In the genomic region with DNA sequence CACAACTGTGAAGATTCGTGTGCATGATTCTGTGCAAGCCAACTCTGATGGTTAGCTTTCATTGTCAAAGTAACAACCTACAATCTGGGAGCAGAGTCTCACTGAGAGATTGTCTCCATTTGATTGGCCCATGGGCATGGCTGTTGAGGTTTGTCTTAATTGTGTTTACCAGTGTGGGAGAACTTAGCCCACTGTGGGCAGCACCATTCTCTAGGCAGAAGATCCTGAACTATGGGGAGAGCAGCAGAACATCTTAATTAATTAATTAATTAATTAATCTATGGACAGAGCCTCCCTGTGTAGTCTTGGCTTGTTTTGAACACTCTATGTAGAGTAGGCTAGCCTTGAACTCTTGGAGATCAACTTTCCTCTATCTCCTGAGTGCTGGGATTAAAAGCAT, we compare ENCODE assay signal across 30 mouse cellular contexts.
A peak's percentile ranks its signal among the peaks of the same experiment; 100 is the strongest.
DNase-seq lines count a peak whose midpoint lies in the region; ATAC-seq and TF ChIP-seq lines count a peak whose summit lies in the region.
"Had no signal": no experiment of that assay in that cellular context is flagged by ENCODE, and none has a peak within 500 bp of the region (broad histone marks: within the 10 kb centered on the region; RNA-seq: fewer than 3 reads in every experiment).

No protein-coding gene starts in this region.

- H3K27ac ChIP-seq in heart, adult 2 months, result no peak overlapping the region
- 0 out of 2 replicates have a peak overlapping the region, but pooled peaks have one; percentile 2 for H3K27ac ChIP-seq in kidney, postnatal 0 days
- peak overlapping the region; percentile 48; the same call in 1 of the 2 replicates for H3K27ac ChIP-seq in stomach, embryonic 14.5 days (ENCODE audit: low read length)
- H3K27ac ChIP-seq in stomach, postnatal 0 days (replicated peaks), result no peak overlapping the region
- H3K27ac ChIP-seq: embryonic facial prominence, embryonic 15.5 days; forebrain, embryonic 13.5 days; hindbrain, embryonic 12.5 days; hindbrain, postnatal 0 days; layer of hippocampus, adult 2 months; left cerebral cortex, adult 2 months; neural tube, embryonic 12.5 days had no signal

- H3K9me3 ChIP-seq in kidney, postnatal 0 days (replicated peaks; ENCODE audit: low read length), result no peaks in the 10 kb centered on the region
- no peaks in the 10 kb centered on the region for H3K9me3 ChIP-seq in stomach, embryonic 14.5 days (ENCODE audit: control insufficient read depth, low read depth, low read length)
- H3K9me3 ChIP-seq in stomach, postnatal 0 days (ENCODE audit: control insufficient read depth, low read length), result no peaks in the 10 kb centered on the region
- H3K9me3 ChIP-seq: embryonic facial prominence, embryonic 15.5 days; forebrain, embryonic 13.5 days; neural tube, embryonic 12.5 days had no signal

- intact Hi-C loops in heart, adult 2 months (cut with DNase I), result no loop called here
- intact Hi-C loops in left cerebral cortex, postnatal 14 days (cut with DNase I), result no loop called here

- peak; percentile 72 for DNase-seq in heart, adult 11 months
- no peak for DNase-seq in heart, adult 2 months
- DNase-seq in kidney, postnatal 0 days (ENCODE audit: low spot score), result no peak
- no peak for DNase-seq in kidney, postnatal 4 days
- DNase-seq in stomach, postnatal 0 days (ENCODE audit: low spot score), result no peak
- no peak for DNase-seq in left cerebral cortex, postnatal 14 days (ENCODE audit: low spot score in 2 of 2)
- DNase-seq: adrenal gland, postnatal 10 days; cerebellum, adult 11 months; cerebellum, adult 9-10 months; cerebellum, postnatal 36 days; gastrocnemius, postnatal 14 days; heart, postnatal 36 days; kidney, postnatal 10 days; right cerebral cortex, adult 18-20 months; spleen, adult 18-20 months; thymus, adult 2 months; thymus, postnatal 36 days had no signal

- H3K79me2 ChIP-seq in heart, adult 2 months (replicated peaks; ENCODE audit: control insufficient read depth, insufficient read depth, low read length), result no peaks in the 10 kb centered on the region

- H3K9ac ChIP-seq in heart, adult 2 months (ENCODE audit: low read depth, low read length), result no peak overlapping the region
- H3K9ac ChIP-seq in kidney, postnatal 0 days (ENCODE audit: low read depth, low read length), result no peak overlapping the region
- H3K9ac ChIP-seq in stomach, embryonic 14.5 days (replicated peaks; ENCODE audit: low read depth, low read length), result no peak overlapping the region
- no peak overlapping the region for H3K9ac ChIP-seq in stomach, postnatal 0 days (ENCODE audit: low read length)
- H3K9ac ChIP-seq: embryonic facial prominence, embryonic 15.5 days; forebrain, embryonic 13.5 days; hindbrain, embryonic 12.5 days; neural tube, embryonic 12.5 days had no signal

- H3K4me2 ChIP-seq in kidney, postnatal 0 days (ENCODE audit: low read length), result no peak overlapping the region
- H3K4me2 ChIP-seq in stomach, embryonic 14.5 days (replicated peaks; ENCODE audit: low read depth, low read length), result no peak overlapping the region
- H3K4me2 ChIP-seq in stomach, postnatal 0 days (replicated peaks; ENCODE audit: low read depth), result no peak overlapping the region
- H3K4me2 ChIP-seq: embryonic facial prominence, embryonic 15.5 days; forebrain, embryonic 13.5 days; heart, embryonic 11.5 days; hindbrain, embryonic 12.5 days; neural tube, embryonic 12.5 days had no signal

- H3K4me1 ChIP-seq in heart, adult 2 months (ENCODE audit: control insufficient read depth, insufficient read depth, low read length), result no peaks in the 10 kb centered on the region
- H3K4me1 ChIP-seq in kidney, postnatal 0 days (replicated peaks; ENCODE audit: insufficient read depth, low read length), result no peaks in the 10 kb centered on the region
- peaks cover 7% of the 10 kb centered on the region for H3K4me1 ChIP-seq in stomach, embryonic 14.5 days (ENCODE audit: control insufficient read depth, insufficient read depth, low read length)
- no peaks in the 10 kb centered on the region for H3K4me1 ChIP-seq in stomach, postnatal 0 days (replicated peaks; ENCODE audit: control insufficient read depth, insufficient read depth)
- H3K4me1 ChIP-seq: forebrain, embryonic 13.5 days had no signal

- no peak for TF ChIP-seq EP300 in heart, adult 2 months (IDR thresholded peaks at IDR 0.05; ENCODE audit: insufficient read depth, low read depth, low read length)
- TF ChIP-seq EP300 in stomach, postnatal 0 days (optimal IDR thresholded peaks at IDR 0.05), result no peak

- no peaks in the 10 kb centered on the region for H3K27me3 ChIP-seq in heart, adult 2 months (ENCODE audit: control insufficient read depth, insufficient read depth, low read length)
- no peaks in the 10 kb centered on the region for H3K27me3 ChIP-seq in kidney, postnatal 0 days (ENCODE audit: insufficient read depth, low read length)
- H3K27me3 ChIP-seq in stomach, embryonic 14.5 days (ENCODE audit: control insufficient read depth, insufficient read depth, low read length), result no peaks in the 10 kb centered on the region
- H3K27me3 ChIP-seq in stomach, postnatal 0 days (ENCODE audit: control insufficient read depth, insufficient read depth, low read length), result no peaks in the 10 kb centered on the region
- H3K27me3 ChIP-seq: embryonic facial prominence, embryonic 15.5 days; forebrain, embryonic 13.5 days; hindbrain, embryonic 12.5 days; neural tube, embryonic 12.5 days; Patski had no signal

- no peak overlapping the region for H3K4me3 ChIP-seq in heart, adult 2 months
- no peak overlapping the region for H3K4me3 ChIP-seq in kidney, postnatal 0 days (replicated peaks; ENCODE audit: low read depth, low read length)
- H3K4me3 ChIP-seq in stomach, embryonic 14.5 days (ENCODE audit: low read depth, low read length), result no peak overlapping the region
- no peak overlapping the region for H3K4me3 ChIP-seq in stomach, postnatal 0 days (ENCODE audit: low read depth, low read length)
- H3K4me3 ChIP-seq: embryonic facial prominence, embryonic 15.5 days; forebrain, embryonic 13.5 days; hindbrain, embryonic 12.5 days; layer of hippocampus, adult 2 months; left cerebral cortex, adult 2 months; neural tube, embryonic 12.5 days had no signal

- WGBS in heart, adult 2 months, result 89% methylated on average over 1 of the region's 1 CpGs
- WGBS in kidney, postnatal 0 days, result 91% methylated on average over 1 of the region's 1 CpGs
- WGBS in stomach, embryonic 14.5 days, result 89% methylated on average over 1 of the region's 1 CpGs
- 88% methylated on average over 1 of the region's 1 CpGs for WGBS in stomach, postnatal 0 days

- H3K36me3 ChIP-seq in heart, adult 2 months (ENCODE audit: control insufficient read depth, insufficient read depth, low read length), result no peaks in the 10 kb centered on the region
- H3K36me3 ChIP-seq in kidney, postnatal 0 days (ENCODE audit: insufficient read depth, low read length), result no peaks in the 10 kb centered on the region
- no peaks in the 10 kb centered on the region for H3K36me3 ChIP-seq in stomach, embryonic 14.5 days (ENCODE audit: control insufficient read depth, insufficient read depth, low read length)
- H3K36me3 ChIP-seq in stomach, postnatal 0 days (ENCODE audit: control insufficient read depth, insufficient read depth, low read length), result no peaks in the 10 kb centered on the region
- H3K36me3 ChIP-seq: embryonic facial prominence, embryonic 15.5 days; hindbrain, embryonic 12.5 days; neural tube, embryonic 12.5 days had no signal

- no peak for ATAC-seq in kidney, postnatal 0 days (replicated peaks; ENCODE audit: low FRiP score, low read depth)
- ATAC-seq in stomach, embryonic 14.5 days (ENCODE audit: insufficient number of reproducible peaks, insufficient read depth, low FRiP score, low read depth), result no peak
- no peak for ATAC-seq in stomach, postnatal 0 days (ENCODE audit: low FRiP score, low TSS enrichment)
- ATAC-seq: forebrain, embryonic 13.5 days; hindbrain, postnatal 0 days; intestine, postnatal 0 days; lung, postnatal 0 days; midbrain, embryonic 16.5 days; Patski had no signal

- no peak for TF ChIP-seq CTCF in heart, adult 2 months (IDR thresholded peaks at IDR 0.05)
- TF ChIP-seq CTCF in kidney, postnatal 0 days (IDR thresholded peaks at IDR 0.05; ENCODE audit: low read depth), result no peak
- TF ChIP-seq CTCF in stomach, postnatal 0 days (IDR thresholded peaks at IDR 0.05; ENCODE audit: low read depth), result no peak

- TF ChIP-seq POLR2A in heart, adult 2 months (IDR thresholded peaks at IDR 0.05; ENCODE audit: insufficient read depth, low read depth, low read length), result no peak

Comparison
In these comparisons a context has a peak if more than half of its experiments do, and no peak if none do; other contexts are left out.
1. H3K27ac ChIP-seq: peak in kidney, postnatal 0 days (single experiment) and stomach, embryonic 14.5 days (single experiment); none in heart, adult 2 months (single experiment) and stomach, postnatal 0 days (single experiment).